Mouse (Mus musculus) embryonic facial prominence, embryonic 15.5 days (tissue): ENCODE measurements at regions not wholly inside any gene's neighbourhood (a gene's known extent, or its start where the extent isn't known, plus 50 kb on each side); places are given as distances from the start of the nearest gene placed in this dataset.

Experiments
- ATAC-seq: fragments of 200-750 bp; cut with Nextera tagmentation; 2 replicates; pipeline ENCODE4 v1.8.0; 2017; ENCODE audit warnings: low read depth, moderate TSS enrichment; ENCODE audit not compliant: insufficient number of reproducible peaks, low FRiP score, low TSS enrichment
- H3K27ac ChIP-seq: fragments of 300-500 bp; sonication (generic); replicated peaks from 2 replicates; pipeline ENCODE4 v1.5.1; 2015; ENCODE audit warnings: mild to moderate bottlenecking, inconsistent platforms
- H3K27me3 ChIP-seq: fragments of 300-500 bp; sonication (generic); 2 replicates; pipeline ENCODE4 v1.6.1; 2015; ENCODE audit warnings: inconsistent platforms
- H3K36me3 ChIP-seq: fragments of 300-500 bp; sonication (generic); 2 replicates; pipeline ENCODE4 v1.6.1; 2015; ENCODE audit warnings: mild to moderate bottlenecking, inconsistent platforms
- H3K4me1 ChIP-seq: fragments of 300-500 bp; sonication (generic); 2 replicates; pipeline ENCODE4 v1.6.1; 2015; ENCODE audit warnings: inconsistent platforms
- H3K4me2 ChIP-seq: fragments of 300-500 bp; sonication (generic); replicated peaks from 2 replicates; pipeline ENCODE4 v1.6.1; 2015; ENCODE audit warnings: mild to moderate bottlenecking, inconsistent platforms
- H3K4me3 ChIP-seq: fragments of 300-500 bp; sonication (generic); replicated peaks from 2 replicates; pipeline ENCODE4 v1.5.1; 2015; ENCODE audit warnings: mild to moderate bottlenecking, inconsistent platforms
- H3K9ac ChIP-seq: fragments of 300-500 bp; sonication (generic); 2 replicates; pipeline ENCODE4 v1.6.1; 2015; ENCODE audit warnings: inconsistent platforms
- H3K9me3 ChIP-seq: fragments of 300-500 bp; sonication (generic); replicated peaks from 2 replicates; pipeline ENCODE4 v1.6.1; 2016; ENCODE audit warnings: inconsistent platforms
- WGBS: fragments of 180-500 bp; shearing (Covaris S2); methylation state at CpG from one replicate; pipeline ENCODE4 v1.1.7; 2015; 5-methylcytosine and 5-hydroxymethylcytosine counted together

GRCm38 (mm10) chr2:106540176-106540575 is 152.9 kb upstream of the Mpped2 start:
- no peak overlapping the region for H3K4me3 ChIP-seq
- no peaks in the 10 kb centered on the region for H3K9me3 ChIP-seq
- H3K27me3 ChIP-seq, result no peaks in the 10 kb centered on the region
- H3K4me2 ChIP-seq, result no peak overlapping the region
- no peak overlapping the region for H3K27ac ChIP-seq
- H3K4me1 ChIP-seq, result no peaks in the 10 kb centered on the region
- no peak for ATAC-seq
- H3K9ac ChIP-seq, result no peak overlapping the region
- WGBS, result 95% methylated on average over 5 of the region's 5 CpGs
- no peaks in the 10 kb centered on the region for H3K36me3 ChIP-seq

GRCm38 (mm10) chr2:106547117-106547516 is 146.0 kb upstream of the Mpped2 start:
- ATAC-seq, result no peak
- Histone ChIP-seq H3K36me3 (no peaks in the 10 kb centered on the region), H3K4me1 (peaks cover 5% of the 10 kb centered on the region; the same call in 1 of the 2 replicates), H3K9me3 (no peaks in the 10 kb centered on the region), H3K27ac (no peak overlapping the region), H3K4me3 (no peak overlapping the region), H3K9ac (no peak overlapping the region), H3K4me2 (no peak overlapping the region), H3K27me3 (no peaks in the 10 kb centered on the region)
- 72% methylated on average over 4 of the region's 4 CpGs for WGBS

- no peak overlapping the region for H3K4me3 ChIP-seq
- H3K27ac ChIP-seq, result no peak overlapping the region
- H3K27me3 ChIP-seq, result no peaks in the 10 kb centered on the region
- no peak for ATAC-seq
- no peaks in the 10 kb centered on the region for H3K9me3 ChIP-seq
- H3K36me3 ChIP-seq, result no peaks in the 10 kb centered on the region
- no peak overlapping the region for H3K4me2 ChIP-seq
- no peak overlapping the region for H3K9ac ChIP-seq
- no peaks in the 10 kb centered on the region for H3K4me1 ChIP-seq
- 75% methylated on average over 5 of the region's 5 CpGs for WGBS
Measured at GRCm38 (mm10) chr2:106553666-106554065, 139.4 kb upstream of the Mpped2 start.

- H3K4me1 ChIP-seq, result no peaks in the 10 kb centered on the region
- H3K9ac ChIP-seq, result no peak overlapping the region
- no peak overlapping the region for H3K27ac ChIP-seq
- no peaks in the 10 kb centered on the region for H3K9me3 ChIP-seq
- no peak for ATAC-seq
- no peaks in the 10 kb centered on the region for H3K27me3 ChIP-seq
- H3K36me3 ChIP-seq, result no peaks in the 10 kb centered on the region
- H3K4me3 ChIP-seq, result no peak overlapping the region
- WGBS, result 61% methylated on average over 3 of the region's 3 CpGs
- no peak overlapping the region for H3K4me2 ChIP-seq
Measured at GRCm38 (mm10) chr2:106561571-106562090, 131.4 kb upstream of the Mpped2 start.

GRCm38 (mm10) chr2:106570226-106570625 is 122.8 kb upstream of the Mpped2 start:
- no peak overlapping the region for H3K4me3 ChIP-seq
- H3K27me3 ChIP-seq, result no peaks in the 10 kb centered on the region
- no peak overlapping the region for H3K4me2 ChIP-seq
- no peak overlapping the region for H3K27ac ChIP-seq
- no peak for ATAC-seq
- H3K9ac ChIP-seq, result no peak overlapping the region
- no peaks in the 10 kb centered on the region for H3K4me1 ChIP-seq
- H3K9me3 ChIP-seq, result no peaks in the 10 kb centered on the region
- 87% methylated on average over 1 of the region's 1 CpGs for WGBS
- no peaks in the 10 kb centered on the region for H3K36me3 ChIP-seq

GRCm38 (mm10) chr2:106571346-106571745 is 121.7 kb upstream of the Mpped2 start:
- H3K36me3 ChIP-seq, result no peaks in the 10 kb centered on the region
- no peak overlapping the region for H3K9ac ChIP-seq
- 81% methylated on average over 3 of the region's 3 CpGs for WGBS
- ATAC-seq, result no peak
- no peak overlapping the region for H3K4me3 ChIP-seq
- H3K9me3 ChIP-seq, result no peaks in the 10 kb centered on the region
- H3K4me1 ChIP-seq, result no peaks in the 10 kb centered on the region
- no peaks in the 10 kb centered on the region for H3K27me3 ChIP-seq
- H3K27ac ChIP-seq, result no peak overlapping the region
- no peak overlapping the region for H3K4me2 ChIP-seq

- ATAC-seq, result no peak
- 37% methylated on average over 2 of the region's 2 CpGs for WGBS
- H3K4me2 ChIP-seq, result no peak overlapping the region
Measured at GRCm38 (mm10) chr2:106571913-106572312, 121.2 kb upstream of the Mpped2 start.

GRCm38 (mm10) chr2:106576746-106577323 is 116.2 kb upstream of the Mpped2 start:
- Histone ChIP-seq H3K4me2 (no peak overlapping the region), H3K4me1 (peaks cover 9% of the 10 kb centered on the region)

More at GRCm38 (mm10) chr2:106571913-106572312, 121.2 kb upstream of the Mpped2 start:
- Histone ChIP-seq H3K4me3 (no peak overlapping the region), H3K4me1 (no peaks in the 10 kb centered on the region), H3K9ac (no peak overlapping the region), H3K27me3 (no peaks in the 10 kb centered on the region), H3K27ac (no peak overlapping the region), H3K36me3 (no peaks in the 10 kb centered on the region), H3K9me3 (no peaks in the 10 kb centered on the region)

GRCm38 (mm10) chr2:106578062-106578461 is 115.0 kb upstream of the Mpped2 start:
- Histone ChIP-seq H3K9me3 (no peaks in the 10 kb centered on the region), H3K36me3 (no peaks in the 10 kb centered on the region), H3K9ac (no peak overlapping the region), H3K4me3 (no peak overlapping the region), H3K27ac (no peak overlapping the region), H3K4me1 (peaks cover 9% of the 10 kb centered on the region), H3K4me2 (no peak overlapping the region), H3K27me3 (no peaks in the 10 kb centered on the region)
- WGBS, result 84% methylated on average over 1 of the region's 1 CpGs
- ATAC-seq, result no peak

More at GRCm38 (mm10) chr2:106576746-106577323, 116.2 kb upstream of the Mpped2 start:
- no peak overlapping the region for H3K27ac ChIP-seq
- H3K4me3 ChIP-seq, result no peak overlapping the region
- no peak overlapping the region for H3K9ac ChIP-seq
- WGBS, result 23% methylated on average over 4 of the region's 4 CpGs
- H3K36me3 ChIP-seq, result no peaks in the 10 kb centered on the region
- no peaks in the 10 kb centered on the region for H3K9me3 ChIP-seq
- peak; percentile 24; the same call in 1 of the 2 replicates for ATAC-seq
- no peaks in the 10 kb centered on the region for H3K27me3 ChIP-seq

- Histone ChIP-seq H3K4me2 (no peak overlapping the region), H3K4me3 (no peak overlapping the region), H3K27me3 (no peaks in the 10 kb centered on the region), H3K9me3 (no peaks in the 10 kb centered on the region), H3K9ac (no peak overlapping the region), H3K27ac (0 out of 2 replicates have a peak overlapping the region, but pooled peaks have one; percentile 44), H3K36me3 (no peaks in the 10 kb centered on the region), H3K4me1 (peaks cover 9% of the 10 kb centered on the region)
- WGBS, result 23% methylated on average over 5 of the region's 5 CpGs
- no peak for ATAC-seq
Measured at GRCm38 (mm10) chr2:106580663-106581062, 112.4 kb upstream of the Mpped2 start.

- Histone ChIP-seq H3K4me1 (no peaks in the 10 kb centered on the region), H3K27me3 (no peaks in the 10 kb centered on the region), H3K9ac (no peak overlapping the region), H3K27ac (no peak overlapping the region), H3K9me3 (no peaks in the 10 kb centered on the region), H3K36me3 (no peaks in the 10 kb centered on the region), H3K4me3 (no peak overlapping the region), H3K4me2 (no peak overlapping the region)
- ATAC-seq, result no peak
- 85% methylated on average over 3 of the region's 3 CpGs for WGBS
Measured at GRCm38 (mm10) chr2:106621251-106621650, 71.8 kb upstream of the Mpped2 start.

- Histone ChIP-seq H3K27me3 (no peaks in the 10 kb centered on the region), H3K36me3 (no peaks in the 10 kb centered on the region), H3K4me1 (no peaks in the 10 kb centered on the region), H3K9me3 (no peaks in the 10 kb centered on the region), H3K4me2 (no peak overlapping the region), H3K9ac (no peak overlapping the region), H3K4me3 (no peak overlapping the region), H3K27ac (no peak overlapping the region)
- ATAC-seq, result no peak
- 59% methylated on average over 5 of the region's 5 CpGs for WGBS
Measured at GRCm38 (mm10) chr2:106622326-106622725, 70.7 kb upstream of the Mpped2 start.
